Mouse (Mus musculus): ENCODE measurements around the gene Slc39a9.

DNA sequence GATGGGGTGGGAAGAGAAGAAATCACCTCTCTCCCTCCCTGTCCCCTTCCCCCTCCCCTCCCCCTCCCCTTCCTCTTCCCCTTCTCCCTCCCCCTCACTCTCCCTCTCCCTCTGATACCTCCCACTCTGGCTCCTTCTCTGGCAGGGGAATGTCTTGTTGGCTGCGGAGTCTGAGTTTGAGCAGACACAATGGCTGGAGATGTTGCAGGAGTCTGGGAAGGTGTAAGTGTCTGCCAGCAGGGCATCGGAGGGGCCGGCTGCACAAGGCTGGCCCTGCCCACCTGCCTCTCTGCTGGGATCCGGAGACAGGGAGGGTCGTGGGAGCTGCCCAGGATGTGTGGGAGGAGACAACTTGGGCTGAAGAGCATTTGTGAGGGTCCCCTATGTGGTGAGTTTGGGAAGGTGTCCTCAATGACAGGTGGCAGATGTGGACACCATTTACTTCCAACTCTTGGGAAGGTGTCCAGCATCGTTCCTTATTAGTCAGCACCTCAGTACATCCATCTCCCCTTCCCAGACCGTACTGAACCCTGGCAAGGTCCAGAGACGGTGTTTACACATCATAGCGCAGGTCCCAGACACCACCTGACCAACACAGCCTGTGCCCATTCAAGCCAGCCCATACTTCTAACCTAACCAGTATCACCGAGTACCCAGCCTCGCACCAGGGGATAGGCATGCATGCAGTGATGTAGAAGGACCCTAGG lies 62.7 kb downstream of the Slc39a9 start:
- TF ChIP-seq CTCF (IDR thresholded peaks at IDR 0.05; ENCODE audit: low read depth) (no peak), EP300 (IDR thresholded peaks at IDR 0.05; ENCODE audit: low read depth) (no peak)

Measured in heart, postnatal 0 days (tissue).